Mouse (Mus musculus) CD4-positive, CD25-positive, alpha-beta regulatory T cell, adult 4 months (primary cell): ENCODE results near the gene Fgf13. TPM values are rescaled to one million over a fixed set of nuclear protein-coding genes. Genes with fewer than 3 reads are reported as not detected.

Experiments
- ATAC-seq: one replicate; pipeline ENCODE4 v1.8.0; 2017
- polyA plus RNA-seq, 2 experiments: library from polyadenylated mRNA; unstranded; fragments of 100-300 nt; shearing (Covaris generic); gene quantifications; one replicate each; pipeline ENCODE4 v1.2.1; 2017

The Fgf13 gene
- polyA plus RNA-seq, 2 experiments from 2014 or later = 9.1 TPM

- no peak for ATAC-seq
Observed at GRCm38 (mm10) chrX:59186922-59187321, 380.9 kb downstream of the Fgf13 start.

GRCm38 (mm10) chrX:59182323-59182722 is 385.5 kb downstream of the Fgf13 start:
- ATAC-seq = no peak

GRCm38 (mm10) chrX:59179627-59180026 is 388.2 kb downstream of the Fgf13 start:
- no peak for ATAC-seq

GRCm38 (mm10) chrX:59179081-59179596 is 388.7 kb downstream of the Fgf13 start:
- no peak for ATAC-seq

GRCm38 (mm10) chrX:59177653-59178052 is 390.2 kb downstream of the Fgf13 start:
- no peak for ATAC-seq

- ATAC-seq = no peak
Observed at GRCm38 (mm10) chrX:59172200-59172599, 395.7 kb downstream of the Fgf13 start.

- no peak for ATAC-seq
Observed at GRCm38 (mm10) chrX:59166763-59167162, 401.1 kb downstream of the Fgf13 start.

GRCm38 (mm10) chrX:59141947-59142346 is 425.9 kb downstream of the Fgf13 start:
- ATAC-seq = peak; percentile 53

- ATAC-seq = peak; percentile 81
Observed at GRCm38 (mm10) chrX:59134928-59135361, 432.9 kb downstream of the Fgf13 start.

GRCm38 (mm10) chrX:59134166-59134861 is 433.6 kb downstream of the Fgf13 start:
- ATAC-seq = peak; percentile 58

- ATAC-seq = peak; percentile 6
Observed at GRCm38 (mm10) chrX:59133834-59134165, 434.1 kb downstream of the Fgf13 start.

- no peak for ATAC-seq
Observed at GRCm38 (mm10) chrX:59133416-59133815, 434.5 kb downstream of the Fgf13 start.

GRCm38 (mm10) chrX:59126637-59127036 is 441.2 kb downstream of the Fgf13 start:
- no peak for ATAC-seq

- ATAC-seq = no peak
Observed at GRCm38 (mm10) chrX:59113187-59113586, 454.7 kb downstream of the Fgf13 start.

GRCm38 (mm10) chrX:59085928-59086327 is 481.9 kb downstream of the Fgf13 start:
- ATAC-seq = no peak

- no peak for ATAC-seq
Observed at GRCm38 (mm10) chrX:59080427-59080826, 487.4 kb downstream of the Fgf13 start.

GRCm38 (mm10) chrX:59072083-59072482 is 495.8 kb downstream of the Fgf13 start:
- ATAC-seq = no peak

- ATAC-seq = no peak
Observed at GRCm38 (mm10) chrX:59063157-59063556, 504.7 kb downstream of the Fgf13 start.

GRCm38 (mm10) chrX:59034969-59035368 is 532.9 kb downstream of the Fgf13 start:
- no peak for ATAC-seq
